Mouse (Mus musculus) heart, embryonic 14.5 days (tissue): ENCODE data around the gene Zfp945. TPM values are rescaled to one million over a fixed set of nuclear protein-coding genes. Genes with fewer than 3 reads are reported as not detected.
A peak's percentile ranks its signal among the peaks of the same experiment; 100 is the strongest.

Source experiments
- ATAC-seq: fragments of 200-750 bp; cut with Nextera tagmentation; 2 replicates; pipeline ENCODE4 v1.8.0; 2017; ENCODE audit warnings: low read depth, moderate TSS enrichment; ENCODE audit not compliant: insufficient number of reproducible peaks, insufficient read depth, low FRiP score
- H3K27ac ChIP-seq, 2 experiments: fragments of 200-500 bp in 1 of 2; fragments of 300-500 bp in 1 of 2; sonication (generic) in 1 of 2; replicated peaks in 1 of 2; 2 replicates each; pipeline ENCODE4 v1.5.1; 2012 to 2014; ENCODE audit warnings: low read depth in 2 of 2, low read length in 2 of 2, control low read depth in 1 of 2, mild to moderate bottlenecking in 1 of 2, mixed read lengths in 1 of 2; ENCODE audit not compliant: control insufficient read depth in 1 of 2, insufficient read depth in 1 of 2
- H3K27me3 ChIP-seq: fragments of 300-500 bp; sonication (generic); 2 replicates; pipeline ENCODE4 v1.6.1; 2014; ENCODE audit warnings: mild to moderate bottlenecking, low read length, control low read depth; ENCODE audit not compliant: control insufficient read depth, insufficient read depth
- H3K36me3 ChIP-seq: fragments of 300-500 bp; sonication (generic); 2 replicates; pipeline ENCODE4 v1.6.1; 2014; ENCODE audit warnings: mild to moderate bottlenecking, control low read depth, low read length, mixed read lengths; ENCODE audit not compliant: control insufficient read depth, insufficient read depth
- H3K4me1 ChIP-seq, 2 experiments: fragments of 200-500 bp in 1 of 2; fragments of 300-500 bp in 1 of 2; sonication (generic) in 1 of 2; 2 replicates each; pipeline ENCODE4 v1.6.1; 2012 to 2014; ENCODE audit warnings: low read length in 2 of 2, control low read depth in 1 of 2, mixed read lengths in 1 of 2; ENCODE audit not compliant: control insufficient read depth in 2 of 2, insufficient read depth in 2 of 2
- H3K4me2 ChIP-seq: fragments of 300-500 bp; sonication (generic); 2 replicates; pipeline ENCODE4 v1.6.1; 2014; ENCODE audit warnings: mild to moderate bottlenecking, low read length
- H3K4me3 ChIP-seq, 2 experiments: fragments of 200-500 bp in 1 of 2; fragments of 300-500 bp in 1 of 2; sonication (generic) in 1 of 2; 2 replicates each; pipeline ENCODE4 v1.5.1; 2012 to 2014; ENCODE audit warnings: low read length in 2 of 2, mild to moderate bottlenecking in 2 of 2, control low read depth in 1 of 2, low read depth in 1 of 2, moderate library complexity in 1 of 2; ENCODE audit not compliant: control insufficient read depth in 1 of 2, insufficient read depth in 1 of 2
- H3K9ac ChIP-seq: fragments of 300-500 bp; sonication (generic); 2 replicates; pipeline ENCODE4 v1.6.1; 2014; ENCODE audit warnings: mild to moderate bottlenecking, low read length
- H3K9me3 ChIP-seq: fragments of 300-500 bp; sonication (generic); 2 replicates; pipeline ENCODE4 v1.6.1; 2016; ENCODE audit warnings: low read length, control low read depth; ENCODE audit not compliant: control insufficient read depth
- whole genome bisulfite sequencing: fragments of 180-500 bp; shearing (Covaris S2); extraction: QIAGEN DNeasy Blood & Tissue Kit; methylation state at CpG from one replicate; pipeline ENCODE4 v1.1.7; 2014; 5-methylcytosine and 5-hydroxymethylcytosine counted together
- polyA plus RNA-seq: library from polyadenylated mRNA; unstranded; fragments of >200 nt; fragmentation: Nextera tagmentation; extraction: Ambion mirVana; gene quantifications from 2 replicates; pipeline ENCODE4 v1.2.1, GENCODE M21; 2014

The Zfp945 gene
- polyA plus RNA-seq, 1 experiment from 2014 or later, result 19.1 TPM

GRCm38 (mm10) chr17:22821166-22821565 is 45.8 kb downstream of the Zfp945 start:
- WGBS, result 60% methylated on average over 4 of the region's 4 CpGs
- no peak for ATAC-seq
- Histone ChIP-seq H3K27me3 (no peaks in the 10 kb centered on the region), H3K9me3 (no peaks in the 10 kb centered on the region), H3K4me3 (no peak overlapping the region), H3K4me2 (no peak overlapping the region), H3K27ac (no peak overlapping the region), H3K36me3 (no peaks in the 10 kb centered on the region), H3K9ac (no peak overlapping the region), H3K4me1 (no peaks in the 10 kb centered on the region)

GRCm38 (mm10) chr17:22818199-22818595 is 48.7 kb downstream of the Zfp945 start:
- Histone ChIP-seq H3K4me2 (peak overlapping the region; percentile 63), H3K9ac (peak overlapping the region; percentile 92), H3K36me3 (no peaks in the 10 kb centered on the region), H3K9me3 (no peaks in the 10 kb centered on the region), H3K27me3 (no peaks in the 10 kb centered on the region), H3K4me3 (peak overlapping the region in 1 of 2 experiments; percentile 77; a peak in 3 of 4 replicates), H3K4me1 (no peaks in the 10 kb centered on the region), H3K27ac (no peak overlapping the region; a peak in 1 of 4 replicates)
- ATAC-seq, result no peak
- WGBS, result 69% methylated on average over 3 of the region's 3 CpGs

GRCm38 (mm10) chr17:22817471-22818198 is 49.3 kb downstream of the Zfp945 start:
- Histone ChIP-seq H3K36me3 (no peaks in the 10 kb centered on the region), H3K9ac (peak overlapping the region; percentile 92), H3K27ac (peak overlapping the region; percentile 85 to 94), H3K4me1 (no peaks in the 10 kb centered on the region), H3K4me2 (peak overlapping the region; percentile 63), H3K27me3 (no peaks in the 10 kb centered on the region), H3K9me3 (no peaks in the 10 kb centered on the region), H3K4me3 (peak overlapping the region; percentile 77 to 91)
- ATAC-seq, result peak; percentile 90
- WGBS, result 2% methylated on average over 28 of the region's 28 CpGs

- WGBS, result 55% methylated on average over 2 of the region's 2 CpGs
- H3K27me3 ChIP-seq, result no peaks in the 10 kb centered on the region
- H3K9me3 ChIP-seq, result no peaks in the 10 kb centered on the region
- no peak overlapping the region for H3K9ac ChIP-seq
- H3K4me1 ChIP-seq, result no peaks in the 10 kb centered on the region
- H3K4me2 ChIP-seq, result no peak overlapping the region
- H3K27ac ChIP-seq, result no peak overlapping the region
- no peak for ATAC-seq
- no peak overlapping the region for H3K4me3 ChIP-seq
- no peaks in the 10 kb centered on the region for H3K36me3 ChIP-seq
These were observed 67.2 kb downstream of the Zfp945 start for GRCm38 (mm10) chr17:22799707-22800106.

Other genes starting within 250 kb of the Zfp945 start
- gene Vmn2r113, start 75.8 kb upstream of the Zfp945 start, polyA plus RNA-seq, result not detected in 2 replicates
- gene Vmn2r-ps130, start 194.0 kb upstream of the Zfp945 start, polyA plus RNA-seq, result not detected in 2 replicates